Mouse (Mus musculus): ENCODE results near the gene Snrk. TPM values are rescaled to one million over a fixed set of nuclear protein-coding genes. Genes with fewer than 3 reads are reported as not detected.

Snrk gene
- polyA plus RNA-seq, 1 experiment from 2014 or later, result 52.9 TPM

- Histone ChIP-seq H3K9me3 (replicated peaks; ENCODE audit: control insufficient read depth, low read length) (no peaks in the 10 kb centered on the region), H3K4me3 (replicated peaks; ENCODE audit: low read length) (no peak overlapping the region), H3K9ac (ENCODE audit: low read length) (no peak overlapping the region), H3K36me3 (ENCODE audit: control insufficient read depth, insufficient read depth, low read length) (no peaks in the 10 kb centered on the region), H3K4me1 (ENCODE audit: control insufficient read depth, insufficient read depth, low read length) (no peaks in the 10 kb centered on the region), H3K27me3 (ENCODE audit: control insufficient read depth, insufficient read depth, low read length) (no peaks in the 10 kb centered on the region), H3K4me2 (ENCODE audit: low read depth, low read length) (no peak overlapping the region), H3K27ac (ENCODE audit: low read length) (no peak overlapping the region)
- no peak for ATAC-seq (ENCODE audit: insufficient read depth, low FRiP score)
Measured at GRCm38 (mm10) chr9:122215118-122215517, 98.1 kb downstream of the Snrk start.

GRCm38 (mm10) chr9:122216945-122217529 lies 100.0 kb downstream of the Snrk start:
- Histone ChIP-seq H3K27me3 (ENCODE audit: control insufficient read depth, insufficient read depth, low read length) (no peaks in the 10 kb centered on the region), H3K4me2 (ENCODE audit: low read depth, low read length) (no peak overlapping the region), H3K9me3 (replicated peaks; ENCODE audit: control insufficient read depth, low read length) (no peaks in the 10 kb centered on the region), H3K4me3 (replicated peaks; ENCODE audit: low read length) (no peak overlapping the region), H3K36me3 (ENCODE audit: control insufficient read depth, insufficient read depth, low read length) (no peaks in the 10 kb centered on the region), H3K9ac (ENCODE audit: low read length) (no peak overlapping the region), H3K27ac (ENCODE audit: low read length) (no peak overlapping the region), H3K4me1 (ENCODE audit: control insufficient read depth, insufficient read depth, low read length) (no peaks in the 10 kb centered on the region)
- 71% methylated on average over 7 of the region's 7 CpGs for WGBS
- no peak for ATAC-seq (ENCODE audit: insufficient read depth, low FRiP score)

Other genes starting within 250 kb of the Snrk start
- gene Ackr2, start 218.9 kb upstream of the Snrk start, polyA plus RNA-seq (2015; fragmentation: Nextera tagmentation; extraction: Ambion mirVana), result 0.45 and 0.63 TPM in 2 replicates
- 0.35 and 0.37 TPM in 2 replicates for gene Cyp8b1, start 201.0 kb upstream of the Snrk start, polyA plus RNA-seq (2015; fragmentation: Nextera tagmentation; extraction: Ambion mirVana)
- gene Fam198a, start 166.3 kb upstream of the Snrk start, polyA plus RNA-seq (2015; fragmentation: Nextera tagmentation; extraction: Ambion mirVana), result 5.8 and 6.7 TPM in 2 replicates
- 15.6 and 16.2 TPM in 2 replicates for gene Pomgnt2, start 120.2 kb upstream of the Snrk start, polyA plus RNA-seq (2015; fragmentation: Nextera tagmentation; extraction: Ambion mirVana)
- 38.6 and 45.0 TPM in 2 replicates for gene Ano10, start 177.2 kb downstream of the Snrk start, polyA plus RNA-seq (2015; fragmentation: Nextera tagmentation; extraction: Ambion mirVana)
- gene Abhd5, start 234.3 kb downstream of the Snrk start, polyA plus RNA-seq (2015; fragmentation: Nextera tagmentation; extraction: Ambion mirVana), result 27.8 and 31.8 TPM in 2 replicates